Mouse (Mus musculus) kidney, adult 8-10 months (tissue): ENCODE measurements around the gene Safb2.

Experiments
- DNase-seq, 2 experiments: peaks; one replicate each; pipeline ENCODE4 v3.0.0; 2022

The Safb2 gene

DNA sequence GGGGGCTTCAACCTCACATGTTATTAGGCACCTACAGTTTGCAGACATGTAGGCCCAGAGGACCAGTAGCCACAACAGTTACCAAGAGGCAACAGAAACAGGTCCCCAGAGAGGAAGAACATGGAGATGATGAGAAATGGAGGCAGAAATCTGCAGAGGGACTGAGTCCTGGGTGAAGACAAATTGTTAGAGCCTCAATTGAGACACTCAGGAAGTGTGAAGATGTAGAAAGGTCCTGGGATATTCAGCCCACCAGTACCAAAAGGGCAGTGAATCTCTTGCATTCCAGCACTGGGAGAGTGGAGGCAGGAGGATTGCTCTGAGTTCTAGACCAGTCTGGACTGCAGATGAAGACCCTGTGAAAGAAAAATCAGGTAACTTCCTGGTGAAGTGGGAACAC, 70.1 kb downstream of the Safb2 start:
- DNase-seq: no peak

DNA sequence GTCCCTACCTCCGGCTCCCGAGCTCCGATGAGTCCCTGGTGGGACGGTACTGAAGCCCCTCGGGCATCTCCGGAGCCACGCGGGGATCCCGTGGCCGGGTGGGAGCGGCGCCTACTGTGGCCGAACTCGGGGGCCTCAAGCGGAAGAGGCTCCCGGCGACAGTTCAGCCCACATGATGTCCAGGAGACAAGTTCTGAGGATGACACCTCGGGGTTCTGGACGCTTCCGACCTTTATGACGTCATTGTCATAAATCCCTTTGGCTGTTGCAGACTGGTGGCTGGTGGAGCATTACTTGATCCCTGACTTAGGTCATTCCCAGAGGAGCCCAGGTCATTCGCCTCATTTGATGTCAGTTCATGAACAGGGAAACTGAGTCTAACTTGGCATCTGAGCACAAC, 72.1 kb downstream of the Safb2 start, which contains the start of gene Znrf4:
Znrf4 (minus strand) TSS at position 122 of the 400 bp plus-strand sequence.
- no peak for DNase-seq

DNA sequence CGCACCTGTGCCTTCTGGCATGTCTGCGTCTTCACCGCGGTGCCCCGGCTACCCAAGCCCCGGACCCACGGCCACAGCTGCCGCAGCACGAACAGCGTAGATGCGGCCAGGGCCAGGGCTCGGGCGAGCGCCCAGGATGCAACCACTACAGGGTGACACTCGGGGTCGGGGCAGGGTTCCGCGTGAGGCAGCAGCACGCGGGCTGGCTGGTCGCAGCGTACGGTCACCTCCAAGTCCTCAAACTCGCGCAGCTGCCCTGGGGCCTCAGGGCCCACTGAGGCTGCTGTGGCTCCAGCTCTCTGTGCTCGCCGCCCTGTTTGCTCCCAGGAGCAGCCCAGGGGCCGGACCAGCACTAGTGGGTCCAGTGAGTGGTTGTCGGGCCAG, 72.7 kb downstream of the Safb2 start:
- no peak for DNase-seq

DNA sequence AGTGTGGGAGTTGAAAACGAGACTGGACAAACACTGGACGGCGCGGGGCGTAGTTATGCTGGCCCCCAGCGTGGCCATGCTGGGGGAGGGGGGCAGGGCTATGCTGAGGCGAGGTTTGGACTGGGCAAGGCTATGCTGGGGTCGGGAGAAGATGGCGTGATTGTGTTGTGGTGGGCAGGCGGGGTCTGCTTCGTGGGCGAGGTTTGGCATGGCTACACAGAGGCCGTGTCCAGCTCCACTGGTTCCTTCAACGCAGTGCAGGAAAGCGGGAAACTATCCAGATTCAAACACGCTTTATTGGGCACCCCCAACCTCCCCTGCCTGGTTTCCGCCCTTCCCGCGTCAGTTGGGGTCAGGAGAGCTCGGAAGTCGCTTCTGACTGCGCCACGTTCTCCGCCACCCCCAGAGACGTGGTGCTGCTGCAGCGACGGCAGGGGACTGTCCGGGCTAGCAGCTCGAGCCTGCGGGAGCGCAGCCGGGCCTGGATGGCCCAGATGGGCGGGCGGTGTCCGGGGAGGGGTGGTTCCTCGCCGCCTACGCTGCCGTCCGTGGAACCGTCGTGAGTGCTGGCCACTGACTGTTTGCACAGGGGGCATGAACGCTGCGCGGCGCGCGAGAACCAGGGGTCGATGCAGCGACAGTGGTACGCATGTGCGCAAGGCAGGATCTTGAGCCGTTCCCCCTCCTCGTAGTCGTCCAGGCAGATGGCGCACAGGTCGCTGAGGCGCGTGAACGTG, 73.2 kb downstream of the Safb2 start:
- DNase-seq: no peak
